Mouse (Mus musculus) hindbrain, postnatal 0 days (tissue): ENCODE data around the gene Rtbdn. TPM values are rescaled to one million over a fixed set of nuclear protein-coding genes. Genes with fewer than 3 reads are reported as not detected.

Experiments
- ATAC-seq: fragments of 200-750 bp; cut with Nextera tagmentation; 2 replicates; pipeline ENCODE4 v1.8.0; 2017; ENCODE audit warnings: mild to moderate bottlenecking, moderate TSS enrichment, moderate library complexity
- DNase-seq: peaks from one replicate; pipeline ENCODE4 v3.0.0-alpha.2; 2015; ENCODE audit warnings: low spot score
- H3K27ac ChIP-seq: fragments of 300-500 bp; sonication (generic); 2 replicates; pipeline ENCODE4 v1.5.1; 2014; ENCODE audit warnings: mild to moderate bottlenecking
- H3K27me3 ChIP-seq: fragments of 300-500 bp; sonication (generic); 2 replicates; pipeline ENCODE4 v1.6.1; 2014; ENCODE audit warnings: low read length, mixed read lengths; ENCODE audit not compliant: insufficient read depth
- H3K36me3 ChIP-seq: fragments of 300-500 bp; sonication (generic); 2 replicates; pipeline ENCODE4 v1.6.1; 2014; ENCODE audit warnings: low read length, mixed read lengths; ENCODE audit not compliant: insufficient read depth
- H3K4me1 ChIP-seq: fragments of 300-500 bp; sonication (generic); 2 replicates; pipeline ENCODE4 v1.6.1; 2014; ENCODE audit warnings: antibody characterized with exemption, low read length, mixed read lengths; ENCODE audit not compliant: insufficient read depth
- H3K4me2 ChIP-seq: fragments of 300-500 bp; sonication (generic); 2 replicates; pipeline ENCODE4 v1.6.1; 2014; ENCODE audit warnings: low read depth, mild to moderate bottlenecking, low read length, moderate library complexity, mixed read lengths
- H3K4me3 ChIP-seq: fragments of 300-500 bp; sonication (generic); 2 replicates; pipeline ENCODE4 v1.5.1; 2014; ENCODE audit warnings: low read length
- H3K9ac ChIP-seq: fragments of 300-500 bp; sonication (generic); replicated peaks from 2 replicates; pipeline ENCODE4 v1.6.1; 2014; ENCODE audit warnings: mild to moderate bottlenecking, low read length, moderate library complexity, mixed read lengths
- H3K9me3 ChIP-seq: fragments of 300-500 bp; sonication (generic); 2 replicates; pipeline ENCODE4 v1.6.1; 2016; ENCODE audit warnings: low read length, mixed read lengths
- CTCF ChIP-seq: IDR thresholded peaks from 2 replicates; pipeline ENCODE4 v1.5.1; 2016; ENCODE audit warnings: antibody characterized with exemption, control low read depth, low read depth
- WGBS: fragments of 180-500 bp; shearing (Covaris S2); extraction: QIAGEN DNeasy Blood & Tissue Kit; methylation state at CpG from one replicate; pipeline ENCODE4 v1.1.7; 2014; 5-methylcytosine and 5-hydroxymethylcytosine counted together
- polyA plus RNA-seq: library from polyadenylated mRNA; unstranded; fragments of >200 nt; fragmentation: Nextera tagmentation; extraction: Ambion mirVana; gene quantifications from 2 replicates; pipeline ENCODE4 v1.2.1, GENCODE M21; 2015
- total RNA-seq: library from RNA; depleted of rRNA; stranded (reverse); fragments of >200 nt; gene quantifications from 2 replicates; pipeline ENCODE4 v1.2.3, GENCODE M21; 2014

Gene Rtbdn
- total and polyA plus RNA-seq, 2 experiments from 2014 or later = 4.1 to 5.8 TPM

- H3K4me1 ChIP-seq = peaks cover 3% of the 10 kb centered on the region; the same call in 1 of the 2 replicates
- H3K9ac ChIP-seq = no peak overlapping the region
- H3K27ac ChIP-seq = no peak overlapping the region
- no peak for ATAC-seq
- H3K4me2 ChIP-seq = no peak overlapping the region
- H3K9me3 ChIP-seq = no peaks in the 10 kb centered on the region
- TF ChIP-seq CTCF = no peak
- peaks cover 13% of the 10 kb centered on the region; the same call in 1 of the 2 replicates for H3K27me3 ChIP-seq
- 18% methylated on average over 12 of the region's 12 CpGs for WGBS
- no peak overlapping the region for H3K4me3 ChIP-seq
- H3K36me3 ChIP-seq = no peaks in the 10 kb centered on the region
- no peak for DNase-seq
Measured at GRCm38 (mm10) chr8:84949753-84950152, 3.0 kb downstream of the Rtbdn start.

DNA sequence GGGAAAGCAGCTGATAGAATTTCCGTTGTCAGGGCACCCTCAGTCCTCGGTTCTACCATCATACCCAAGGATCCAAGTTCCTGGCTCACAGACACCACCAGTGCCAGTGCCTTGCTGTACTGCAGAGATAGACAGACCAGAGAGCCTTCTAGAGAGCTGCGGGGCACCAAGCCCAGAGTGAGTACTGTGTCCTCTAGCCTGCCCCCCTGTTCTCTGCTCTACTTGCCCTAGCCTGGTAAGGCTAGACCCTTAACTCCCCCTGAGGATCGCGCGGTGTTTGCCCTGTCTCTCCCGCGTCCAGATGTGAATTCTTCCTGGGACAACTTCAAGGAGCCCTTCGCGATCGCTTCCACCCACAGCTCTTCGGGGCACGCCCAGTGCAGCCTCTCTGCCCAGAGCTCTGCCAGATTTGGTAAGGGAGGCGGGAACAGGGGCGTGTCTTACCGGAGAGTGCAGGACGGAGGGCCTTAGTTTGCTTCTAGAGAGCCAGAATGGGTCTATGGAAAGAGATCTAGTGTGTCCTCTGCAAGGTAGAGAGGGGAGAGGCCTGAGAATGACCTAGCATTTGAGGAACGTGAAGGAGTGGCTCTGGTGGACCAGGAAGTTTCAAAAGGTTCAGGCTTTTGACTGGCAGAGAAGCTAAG, 5.9 kb downstream of the Rtbdn start:
- no peak for ATAC-seq

GRCm38 (mm10) chr8:84956768-84957167, 10.0 kb downstream of the Rtbdn start:
- DNase-seq = peak; percentile 90
- Histone ChIP-seq H3K27me3 (no peaks in the 10 kb centered on the region), H3K9ac (no peak overlapping the region), H3K4me1 (no peaks in the 10 kb centered on the region), H3K4me2 (no peak overlapping the region), H3K27ac (no peak overlapping the region), H3K36me3 (no peaks in the 10 kb centered on the region), H3K4me3 (no peak overlapping the region), H3K9me3 (no peaks in the 10 kb centered on the region)
- ATAC-seq = peak; percentile 34; the same call in 1 of the 2 replicates
- TF ChIP-seq CTCF = peak; percentile 94
- WGBS = 45% methylated on average over 2 of the region's 2 CpGs

More for the DNA sequence above, 5.9 kb downstream of the Rtbdn start:
- Histone ChIP-seq H3K36me3 (no peaks in the 10 kb centered on the region), H3K4me1 (no peaks in the 10 kb centered on the region), H3K27me3 (peaks cover 4% of the 10 kb centered on the region; the same call in 1 of the 2 replicates), H3K4me3 (no peak overlapping the region), H3K9me3 (no peaks in the 10 kb centered on the region), H3K4me2 (no peak overlapping the region), H3K9ac (no peak overlapping the region), H3K27ac (no peak overlapping the region)
- DNase-seq = no peak
- WGBS = 9% methylated on average over 18 of the region's 18 CpGs
- TF ChIP-seq CTCF = no peak

DNA sequence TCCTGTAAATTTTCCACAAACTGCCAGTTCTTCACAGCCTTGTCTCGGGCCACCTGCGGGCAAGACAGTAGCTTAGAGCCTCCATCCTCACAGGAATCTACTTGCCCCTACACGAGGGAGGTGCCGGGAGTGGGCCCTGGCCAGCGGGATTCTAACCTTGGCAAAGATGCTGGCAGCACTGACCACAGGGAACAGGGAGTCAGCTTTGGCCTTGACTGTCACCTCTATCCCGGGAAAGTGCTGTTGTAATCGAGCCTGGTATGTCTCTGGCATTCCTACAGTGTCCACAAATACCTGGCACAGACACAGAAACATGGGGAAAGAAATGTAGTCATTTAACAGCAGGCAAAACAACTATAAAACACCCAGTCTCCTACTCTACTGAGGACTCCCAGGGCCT, 13.0 kb downstream of the Rtbdn start:
- no peaks in the 10 kb centered on the region for H3K9me3 ChIP-seq
- TF ChIP-seq CTCF = no peak
- H3K27ac ChIP-seq = no peak overlapping the region
- no peak for DNase-seq
- H3K4me3 ChIP-seq = no peak overlapping the region
- no peaks in the 10 kb centered on the region for H3K27me3 ChIP-seq
- no peak overlapping the region for H3K4me2 ChIP-seq
- no peak overlapping the region for H3K9ac ChIP-seq
- 90% methylated on average over 7 of the region's 7 CpGs for WGBS
- ATAC-seq = no peak
- no peaks in the 10 kb centered on the region for H3K36me3 ChIP-seq
- no peaks in the 10 kb centered on the region for H3K4me1 ChIP-seq

DNA sequence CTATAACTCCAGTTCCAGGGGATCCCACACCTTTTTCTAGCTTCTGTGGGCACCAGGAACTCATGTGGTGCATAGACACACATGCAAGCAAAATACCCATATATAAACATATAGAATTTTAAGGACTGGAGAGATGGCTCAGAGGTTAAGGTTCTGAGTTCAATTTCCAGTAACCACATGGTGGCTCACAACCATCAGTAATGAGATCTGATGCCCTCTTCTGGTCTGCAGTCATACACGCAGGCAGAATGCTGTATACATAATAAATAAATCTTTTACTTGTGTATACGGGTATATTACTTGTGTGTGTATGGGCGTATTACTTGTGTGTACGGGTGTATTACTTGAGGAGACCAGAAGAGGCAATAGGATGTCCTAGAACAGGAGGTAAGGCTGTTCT, 17.2 kb downstream of the Rtbdn start:
- H3K36me3 ChIP-seq = no peaks in the 10 kb centered on the region
- H3K4me2 ChIP-seq = no peak overlapping the region
- H3K27me3 ChIP-seq = no peaks in the 10 kb centered on the region
- 87% methylated on average over 4 of the region's 4 CpGs for WGBS
- no peak overlapping the region for H3K4me3 ChIP-seq
- no peak overlapping the region for H3K27ac ChIP-seq
- H3K9ac ChIP-seq = no peak overlapping the region
- H3K4me1 ChIP-seq = peaks cover 9% of the 10 kb centered on the region; the same call in 1 of the 2 replicates
- DNase-seq = no peak
- TF ChIP-seq CTCF = peak; percentile 10; the same call in 1 of the 2 replicates
- H3K9me3 ChIP-seq = no peaks in the 10 kb centered on the region
- no peak for ATAC-seq

DNA sequence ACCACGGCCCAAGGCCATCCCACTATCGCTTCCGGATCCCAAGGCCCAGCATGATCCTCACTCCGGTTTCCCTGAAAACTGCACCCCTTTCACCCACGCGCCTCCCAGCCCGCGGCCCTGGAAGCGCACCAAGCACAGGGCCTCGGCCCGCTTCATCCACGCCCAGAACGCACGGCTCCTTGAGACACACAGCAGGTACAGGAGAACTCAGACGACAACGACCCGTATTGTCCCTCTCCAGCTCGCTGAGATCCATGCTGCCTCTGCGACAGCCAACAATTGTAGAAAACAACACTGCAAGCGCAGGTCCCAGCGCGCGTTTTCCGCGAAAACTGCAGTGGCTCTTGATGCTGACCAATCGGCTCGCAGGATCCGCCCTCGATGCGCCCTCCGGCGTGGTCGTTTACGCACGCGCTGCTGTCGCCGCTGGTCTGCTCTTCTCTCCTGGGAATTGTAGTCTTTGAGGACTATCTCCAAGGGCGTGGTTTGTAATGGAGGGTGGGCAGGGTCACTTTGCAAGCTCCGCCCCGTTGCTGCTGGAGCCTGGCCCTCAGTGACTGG, 19.0 kb downstream of the Rtbdn start:
- peak overlapping the region; percentile 65 for H3K4me3 ChIP-seq
- no peak; the same call in 1 of the 2 replicates for TF ChIP-seq CTCF
- peak; percentile 91 for ATAC-seq

GRCm38 (mm10) chr8:84966603-84967002, 19.8 kb downstream of the Rtbdn start:
- H3K27me3 ChIP-seq = no peaks in the 10 kb centered on the region
- H3K4me2 ChIP-seq = peak overlapping the region; percentile 97
- ATAC-seq = no peak
- peaks cover 17% of the 10 kb centered on the region for H3K4me1 ChIP-seq
- no peak for TF ChIP-seq CTCF
- H3K9ac ChIP-seq = no peak overlapping the region
- no peak overlapping the region for H3K27ac ChIP-seq
- H3K4me3 ChIP-seq = no peak overlapping the region
- peaks cover 7% of the 10 kb centered on the region; the same call in 1 of the 2 replicates for H3K36me3 ChIP-seq
- 62% methylated on average over 3 of the region's 3 CpGs for WGBS
- no peak for DNase-seq
- no peaks in the 10 kb centered on the region for H3K9me3 ChIP-seq

More for the DNA sequence above, 19.0 kb downstream of the Rtbdn start:
- peak; percentile 99 for DNase-seq
- Histone ChIP-seq H3K27me3 (no peaks in the 10 kb centered on the region), H3K9me3 (no peaks in the 10 kb centered on the region), H3K4me1 (peaks cover 14% of the 10 kb centered on the region), H3K9ac (peak overlapping the region; percentile 63), H3K27ac (peak overlapping the region; percentile 65; the same call in 1 of the 2 replicates), H3K4me2 (peak overlapping the region; percentile 97), H3K36me3 (0 out of 2 replicates have a peak, but pooled peaks cover 1% of the 10 kb centered on the region)
- WGBS = under 1% methylated on average over 41 of the region's 41 CpGs
